Mouse (Mus musculus) ES-E14 (cell line): ENCODE data around the gene Uggt1.

Experiments
- CHD2 ChIP-seq: IDR thresholded peaks from 2 replicates; pipeline ENCODE4 v1.6.1; 2014; ENCODE audit warnings: mild to moderate bottlenecking, low read depth, low read length, inconsistent platforms
- HCFC1 ChIP-seq: IDR thresholded peaks from 2 replicates; pipeline ENCODE4 v1.6.1; 2012; ENCODE audit warnings: low read length, inconsistent platforms, borderline replicate concordance; ENCODE audit not compliant: insufficient read depth
- MAFK ChIP-seq: IDR thresholded peaks from 2 replicates; pipeline ENCODE4 v1.6.1; 2014; ENCODE audit warnings: mild to moderate bottlenecking, low read depth, low read length, inconsistent platforms; ENCODE audit not compliant: insufficient read depth
- ZC3H11A ChIP-seq: IDR thresholded peaks from 2 replicates; pipeline ENCODE4 v1.6.1; 2012; ENCODE audit warnings: low read depth, mild to moderate bottlenecking, inconsistent platforms, low read length, borderline replicate concordance

- TF ChIP-seq CHD2 (no peak), MAFK (no peak), HCFC1 (no peak), ZC3H11A (no peak)
These were observed 29.9 kb upstream of the Uggt1 start, which contains the start of gene Neurl3 for GRCm38 (mm10) chr1:36274455-36274854.
